Mouse (Mus musculus): ENCODE measurements at regions not wholly inside any gene's neighbourhood (a gene's known extent, or its start where the extent isn't known, plus 50 kb on each side); places are given as distances from the start of the nearest gene placed in this dataset.
"Not testable (repeated sequence)": the region's sequence is repeated elsewhere in the genome, so short reads cannot be mapped to it uniquely, and the experiment has no call there.

GRCm38 (mm10) chr3:109224526-109224925 is 101.6 kb downstream of the Slc25a24 start:
- DNase-seq (ENCODE audit: low spot score) = no peak

DNA sequence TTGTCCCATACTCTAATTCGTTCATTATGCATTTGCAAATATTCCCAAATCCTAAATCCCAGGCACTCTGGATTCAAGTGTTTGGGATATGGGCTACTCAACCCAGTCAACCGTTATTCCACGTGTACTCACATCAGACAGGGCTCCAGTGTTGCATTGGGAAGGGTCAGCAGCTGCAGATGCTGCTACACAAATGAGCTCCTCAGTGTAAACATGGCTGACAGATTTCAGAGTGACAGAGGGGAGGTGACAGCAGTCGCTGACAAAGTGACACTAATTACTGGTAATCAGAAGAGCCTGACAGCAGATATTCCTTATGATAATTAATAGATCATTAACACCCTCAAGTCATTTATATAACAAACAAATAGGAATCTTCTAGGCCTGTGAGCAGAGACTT is 106.2 kb upstream of the Vav3 start:
- DNase-seq (ENCODE audit: low spot score) = no peak

- DNase-seq (ENCODE audit: low spot score) = no peak
These were observed 103.5 kb upstream of the Vav3 start for GRCm38 (mm10) chr3:109236918-109237317.

GRCm38 (mm10) chr3:109243491-109243890 is 97.0 kb upstream of the Vav3 start:
- DNase-seq (ENCODE audit: low spot score) = no peak

DNA sequence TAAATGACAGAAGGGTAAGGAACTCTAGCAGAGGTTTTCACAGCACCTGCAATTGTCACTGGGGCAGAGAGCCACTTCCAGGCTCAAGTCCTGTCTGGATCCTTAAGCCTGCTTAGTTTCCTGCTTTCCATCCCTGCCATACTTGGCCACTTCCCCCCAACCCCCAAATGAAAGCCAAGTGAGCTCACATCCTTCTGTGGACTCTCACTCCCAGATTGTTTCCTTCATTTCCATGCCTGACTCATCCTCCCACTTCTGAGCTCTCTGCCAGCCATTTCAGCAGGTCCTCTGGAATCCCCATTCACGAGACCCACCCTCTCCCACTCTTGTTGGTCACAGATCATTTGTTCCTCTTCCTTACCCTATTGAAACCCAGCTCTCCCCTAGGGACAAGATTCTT is 91.7 kb upstream of the Vav3 start:
- DNase-seq (ENCODE audit: low spot score) = no peak

GRCm38 (mm10) chr3:109249359-109249758 is 91.1 kb upstream of the Vav3 start:
- DNase-seq (ENCODE audit: low spot score) = no peak

- no peak for DNase-seq (ENCODE audit: low spot score)
These were observed 90.5 kb upstream of the Vav3 start for GRCm38 (mm10) chr3:109249989-109250388.

GRCm38 (mm10) chr3:109251716-109252115 is 88.7 kb upstream of the Vav3 start:
- peak; percentile 55 for DNase-seq (ENCODE audit: low spot score)

GRCm38 (mm10) chr3:109254001-109254630 is 86.3 kb upstream of the Vav3 start:
- DNase-seq (ENCODE audit: low spot score) = no peak

GRCm38 (mm10) chr3:109254957-109255356 is 85.5 kb upstream of the Vav3 start:
- no peak for DNase-seq (ENCODE audit: low spot score)

- no peak for DNase-seq (ENCODE audit: low spot score)
These were observed 83.7 kb upstream of the Vav3 start for GRCm38 (mm10) chr3:109256723-109257122.

- DNase-seq (ENCODE audit: low spot score) = not testable (repeated sequence)
These were observed 73.5 kb upstream of the Vav3 start for GRCm38 (mm10) chr3:109266947-109267346.

DNA sequence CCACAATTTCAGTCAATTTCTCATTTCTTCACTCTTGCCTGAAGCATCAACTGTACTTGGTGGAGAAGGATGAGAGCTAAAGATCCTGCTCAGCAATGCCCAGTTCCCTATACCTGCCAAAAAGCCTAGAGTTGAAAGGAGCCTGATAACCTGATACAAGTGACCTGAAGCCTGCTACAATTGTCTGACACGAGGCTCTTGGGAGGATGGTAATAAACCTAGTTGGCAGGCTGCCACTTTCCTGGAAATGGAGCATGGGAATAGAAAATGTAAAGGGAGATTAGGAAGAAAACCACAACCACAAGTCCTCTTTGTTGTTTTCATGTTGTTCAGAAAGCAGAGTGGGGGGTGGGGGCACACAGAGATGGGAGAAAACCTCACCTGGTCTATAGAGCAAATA is 69.7 kb upstream of the Vav3 start:
- no peak for DNase-seq (ENCODE audit: low spot score)

GRCm38 (mm10) chr3:109273074-109273801 is 67.2 kb upstream of the Vav3 start:
- DNase-seq (ENCODE audit: low spot score) = no peak

DNA sequence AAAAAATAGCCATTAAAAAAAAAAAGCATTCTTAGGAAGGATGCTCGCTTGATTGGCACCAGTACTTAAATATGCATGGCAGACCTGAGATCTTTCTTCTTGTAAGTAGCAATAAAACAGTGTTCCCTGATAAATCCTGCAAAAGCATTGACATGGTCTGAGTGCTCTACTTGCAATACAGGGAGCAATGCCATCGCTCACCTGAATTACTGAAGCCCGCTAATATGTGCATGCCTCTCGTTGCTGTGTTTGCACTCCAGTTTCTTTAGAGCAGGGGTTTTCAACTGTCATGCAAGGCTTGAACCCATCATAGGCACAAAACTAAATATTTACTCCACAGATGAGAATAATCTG is 66.7 kb upstream of the Vav3 start:
- DNase-seq (ENCODE audit: low spot score) = no peak

GRCm38 (mm10) chr3:109279086-109279485 is 61.4 kb upstream of the Vav3 start:
- no peak for DNase-seq (ENCODE audit: low spot score)

DNA sequence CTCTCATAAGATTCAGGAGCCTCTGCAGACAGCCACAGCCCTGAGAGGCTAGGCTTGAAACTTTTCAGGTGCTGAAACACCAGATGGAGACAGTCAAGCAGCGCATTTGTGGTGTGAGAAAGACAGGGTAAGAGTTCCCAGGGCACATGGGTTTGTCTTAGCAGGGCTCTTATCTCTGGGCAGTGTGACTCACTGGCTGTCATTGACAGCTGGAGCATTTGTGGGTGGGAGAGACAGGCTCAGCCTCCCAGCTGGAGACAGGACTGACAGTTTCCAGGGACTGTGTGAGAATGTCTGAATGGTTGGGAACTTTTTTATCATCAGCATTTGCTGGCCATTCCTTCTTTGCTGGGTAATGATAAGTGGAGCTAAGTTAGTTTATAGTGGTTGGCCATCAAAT is 53.9 kb upstream of the Vav3 start:
- peak; percentile 35 for DNase-seq (ENCODE audit: low spot score)
